Mouse (Mus musculus): Measurements from ENCODE around the gene Dusp28.
A peak's percentile ranks its signal among the peaks of the same experiment; 100 is the strongest.

Gene Dusp28

DNA sequence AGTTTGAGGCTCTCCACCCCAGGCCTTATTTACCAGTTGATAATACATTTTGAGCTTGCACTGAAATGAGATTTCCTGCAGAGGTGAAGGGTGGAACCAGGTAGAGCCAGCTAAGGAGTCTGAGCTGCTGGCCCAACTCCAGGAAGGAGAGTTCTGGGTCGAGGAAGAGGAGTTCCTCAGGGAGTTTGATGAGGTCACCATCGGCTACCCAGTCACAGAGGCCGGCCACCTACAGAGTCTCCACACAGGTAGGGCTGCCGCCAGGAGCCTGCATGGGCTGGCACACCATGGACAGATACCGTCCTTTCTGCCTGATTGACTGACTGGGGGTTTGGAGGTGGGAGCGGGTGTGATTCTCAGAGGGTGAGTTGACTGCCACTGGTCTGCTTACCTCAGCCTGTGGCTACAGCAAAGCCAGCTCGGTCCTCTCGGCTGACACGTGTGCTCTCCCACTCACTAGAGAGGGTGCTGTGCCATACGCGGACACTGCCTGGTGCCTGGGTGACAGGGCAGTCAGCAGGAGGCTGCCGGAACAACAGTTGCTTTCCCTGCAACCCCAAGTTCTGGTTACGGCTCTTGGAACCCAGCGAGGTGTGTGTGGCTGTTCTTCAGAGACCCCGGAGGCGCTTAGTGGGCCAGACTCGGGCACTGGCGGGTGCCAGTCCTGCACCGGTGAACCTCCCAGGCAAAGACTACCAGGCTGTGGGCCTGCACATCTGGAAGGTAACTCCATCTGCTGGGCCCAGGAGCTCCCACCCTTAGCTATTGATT is 36.6 kb downstream of the Dusp28 start:
- DNase-seq, result peak; percentile 4

- DNase-seq, result no peak
These were observed 41.2 kb downstream of the Dusp28 start for GRCm38 (mm10) chr1:92947966-92948365.

DNA sequence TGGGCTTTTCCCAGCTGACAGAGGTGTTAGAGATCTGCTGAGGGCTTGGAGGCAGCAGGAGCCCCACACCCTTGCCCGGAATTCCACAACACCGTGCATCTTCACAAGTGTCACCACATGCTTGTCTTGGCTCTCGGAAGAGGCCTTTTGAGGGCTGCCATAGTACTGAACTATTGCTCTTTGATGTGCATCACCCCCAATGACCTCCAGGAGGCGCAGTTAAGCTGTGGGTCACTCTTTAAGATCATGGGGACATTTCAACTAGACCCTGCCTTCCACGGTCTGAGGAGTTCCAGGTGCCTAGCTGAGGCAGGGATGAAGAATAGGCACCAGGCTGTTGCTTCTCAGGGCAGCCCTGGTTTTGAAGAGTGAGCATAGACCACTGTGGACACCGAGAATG is 42.6 kb downstream of the Dusp28 start:
- DNase-seq, result peak; percentile 37

- DNase-seq, result peak; percentile 16
These were observed 43.8 kb downstream of the Dusp28 start, which contains the start of gene Gpr35 for GRCm38 (mm10) chr1:92950607-92951006. Gene Gpr35 (plus strand): TSS chr1:92950865.

GRCm38 (mm10) chr1:92953641-92954040 is 46.9 kb downstream of the Dusp28 start:
- no peak for DNase-seq

DNA sequence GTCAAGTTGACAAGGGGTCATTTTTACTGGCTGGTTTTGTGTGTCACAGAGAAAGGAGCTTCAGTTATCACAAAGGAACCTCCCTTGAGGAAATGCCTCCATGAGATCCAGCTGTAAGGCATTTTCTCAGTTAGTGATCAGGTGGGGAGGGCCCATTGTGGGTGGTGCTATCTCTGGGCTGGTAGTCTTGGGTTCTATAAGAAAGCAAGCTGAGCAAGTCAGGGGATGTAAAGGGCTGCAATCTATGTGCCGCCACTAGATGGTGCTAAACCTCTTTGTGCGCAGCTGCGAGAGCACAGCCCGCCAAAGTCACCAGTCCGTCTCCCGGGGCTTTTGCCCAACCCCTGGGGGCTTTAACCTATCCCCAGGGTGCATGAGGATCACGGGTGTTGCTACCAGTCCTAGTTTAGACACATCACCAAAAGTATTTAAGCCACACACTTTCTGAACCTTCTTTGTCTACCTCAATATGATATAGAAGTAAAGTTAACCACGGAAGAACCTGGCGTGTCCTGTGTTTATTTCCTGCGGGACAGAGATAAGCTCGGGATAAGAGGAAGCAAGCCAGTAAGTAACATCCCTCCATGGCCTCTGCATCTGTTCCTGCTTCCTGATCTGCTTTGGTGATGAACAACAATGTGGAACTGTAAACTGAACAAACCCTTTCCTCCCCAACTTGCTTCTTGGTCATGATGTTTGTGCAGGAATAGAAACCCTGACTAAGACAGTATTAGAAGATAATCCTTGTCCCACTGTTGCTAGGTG is 50.0 kb downstream of the Dusp28 start:
- DNase-seq, result peak; percentile 84

Measured in kidney, postnatal 10 days (tissue).